Mouse (Mus musculus): Measurements from ENCODE around the gene Smok3c.
"Not testable (repeated sequence)": the region's sequence is repeated elsewhere in the genome, so short reads cannot be mapped to it uniquely, and the experiment has no call there.

Smok3c gene

GRCm38 (mm10) chr5:138107130-138107529 is 54.1 kb downstream of the Smok3c start:
- no peak for DNase-seq

- not testable (repeated sequence) for DNase-seq
These were observed 56.9 kb downstream of the Smok3c start for GRCm38 (mm10) chr5:138109847-138110396.

Data from thymus, adult 18-20 months (tissue).